ENCODE assay signal across 24 mouse cellular contexts in genomic region chr8:108733385-108733784, GRCm38 (mm10).
A peak's percentile ranks its signal among the peaks of the same experiment; 100 is the strongest.
DNase-seq lines count a peak whose midpoint lies in the region; ATAC-seq and TF ChIP-seq lines count a peak whose summit lies in the region.
"Had no signal": no experiment of that assay in that cellular context is flagged by ENCODE, and none has a peak within 500 bp of the region (broad histone marks: within the 10 kb centered on the region; RNA-seq: fewer than 3 reads in every experiment).

No protein-coding gene starts in this region.

- H3K4me2 ChIP-seq in intestine, embryonic 16.5 days (ENCODE audit: low read depth, low read length), result no peak overlapping the region
- no peak overlapping the region for H3K4me2 ChIP-seq in intestine, postnatal 0 days (replicated peaks; ENCODE audit: low read depth)
- peak overlapping the region; percentile 17; the same call in 1 of the 2 replicates for H3K4me2 ChIP-seq in midbrain, embryonic 13.5 days (replicated peaks)
- no peak overlapping the region for H3K4me2 ChIP-seq in midbrain, embryonic 16.5 days (ENCODE audit: low read length)
- H3K4me2 ChIP-seq in limb, embryonic 11.5 days (ENCODE audit: low read depth, severe bottlenecking), result no peak overlapping the region
- H3K4me2 ChIP-seq in liver, embryonic 11.5 days, result no peak overlapping the region
- H3K4me2 ChIP-seq: heart, embryonic 12.5 days; liver, embryonic 12.5 days; midbrain, embryonic 11.5 days had no signal

- no peaks in the 10 kb centered on the region for H3K27me3 ChIP-seq in intestine, embryonic 16.5 days (replicated peaks; ENCODE audit: control insufficient read depth, insufficient read depth, low read length)
- no peaks in the 10 kb centered on the region for H3K27me3 ChIP-seq in intestine, postnatal 0 days (replicated peaks; ENCODE audit: control insufficient read depth, insufficient read depth, low read length)
- H3K27me3 ChIP-seq in midbrain, embryonic 13.5 days, result no peaks in the 10 kb centered on the region
- H3K27me3 ChIP-seq in midbrain, embryonic 16.5 days (ENCODE audit: control insufficient read depth, insufficient read depth, low read depth, low read length), result no peaks in the 10 kb centered on the region
- no peaks in the 10 kb centered on the region for H3K27me3 ChIP-seq in limb, embryonic 11.5 days (ENCODE audit: control insufficient read depth, insufficient read depth, low read length)
- H3K27me3 ChIP-seq in liver, embryonic 11.5 days (replicated peaks; ENCODE audit: control insufficient read depth, insufficient read depth, low read length), result no peaks in the 10 kb centered on the region
- H3K27me3 ChIP-seq: heart, embryonic 12.5 days; liver, embryonic 12.5 days had no signal

- H3K9ac ChIP-seq in intestine, embryonic 16.5 days (ENCODE audit: low read depth, low read length), result no peak overlapping the region
- H3K9ac ChIP-seq in intestine, postnatal 0 days (ENCODE audit: low read depth, low read length), result no peak overlapping the region
- H3K9ac ChIP-seq in midbrain, embryonic 13.5 days (replicated peaks), result no peak overlapping the region
- H3K9ac ChIP-seq in midbrain, embryonic 16.5 days (ENCODE audit: low read depth, low read length), result no peak overlapping the region
- no peak overlapping the region for H3K9ac ChIP-seq in limb, embryonic 11.5 days (ENCODE audit: low read length)
- H3K9ac ChIP-seq in liver, embryonic 11.5 days (ENCODE audit: low read depth, low read length), result no peak overlapping the region
- H3K9ac ChIP-seq: heart, embryonic 12.5 days; liver, embryonic 12.5 days had no signal

- H3K4me1 ChIP-seq in intestine, embryonic 16.5 days (ENCODE audit: control insufficient read depth, insufficient read depth, low read length), result peaks cover 80% of the 10 kb centered on the region
- 0 out of 2 replicates have a peak, but pooled peaks cover 6% of the 10 kb centered on the region for H3K4me1 ChIP-seq in intestine, postnatal 0 days (replicated peaks; ENCODE audit: control insufficient read depth, insufficient read depth, low read length)
- peaks cover 94% of the 10 kb centered on the region for H3K4me1 ChIP-seq in midbrain, embryonic 13.5 days (replicated peaks)
- peaks cover 64% of the 10 kb centered on the region for H3K4me1 ChIP-seq in midbrain, embryonic 16.5 days (ENCODE audit: control insufficient read depth, insufficient read depth, low read length)
- peaks cover 58% of the 10 kb centered on the region for H3K4me1 ChIP-seq in limb, embryonic 11.5 days (ENCODE audit: control insufficient read depth, insufficient read depth, low read length)
- peaks cover 57% of the 10 kb centered on the region for H3K4me1 ChIP-seq in liver, embryonic 11.5 days (replicated peaks; ENCODE audit: control insufficient read depth, insufficient read depth, low read length)

- peak; percentile 41 for DNase-seq in R1 (ENCODE audit: low read depth, low spot score)
- DNase-seq in limb, embryonic 11.5 days (ENCODE audit: low spot score), result no peak
- no peak for DNase-seq in liver, embryonic 11.5 days (ENCODE audit: low spot score)
- DNase-seq: adrenal gland, postnatal 10 days; cerebellum, adult 2 months; cerebellum, postnatal 36 days; embryo, embryonic 11 days; gastrocnemius, postnatal 14 days; heart, postnatal 10 days; kidney, adult 9 months; lung, adult 18-20 months; lung, postnatal 10 days; thymus, postnatal 14 days had no signal

- 0 out of 2 replicates have a peak, but pooled peaks have one; percentile 1 for ATAC-seq in intestine, embryonic 16.5 days
- ATAC-seq in intestine, postnatal 0 days, result no peak
- no peak for ATAC-seq in midbrain, embryonic 13.5 days
- no peak for ATAC-seq in midbrain, embryonic 16.5 days
- ATAC-seq in limb, embryonic 11.5 days (ENCODE audit: insufficient number of reproducible peaks, low FRiP score, low TSS enrichment, low read depth), result no peak
- ATAC-seq in liver, embryonic 11.5 days (replicated peaks; ENCODE audit: low FRiP score), result no peak
- ATAC-seq: forebrain, embryonic 16.5 days; liver, embryonic 12.5 days had no signal

- H3K27ac ChIP-seq in intestine, embryonic 16.5 days (ENCODE audit: low read length), result no peak overlapping the region
- H3K27ac ChIP-seq in intestine, postnatal 0 days (ENCODE audit: low read depth, low read length), result no peak overlapping the region
- H3K27ac ChIP-seq in midbrain, embryonic 13.5 days, result no peak overlapping the region
- no peak overlapping the region for H3K27ac ChIP-seq in midbrain, embryonic 16.5 days (ENCODE audit: low read length)
- H3K27ac ChIP-seq in limb, embryonic 11.5 days (replicated peaks; ENCODE audit: low read depth, low read length), result peak overlapping the region; percentile 36; the same call in 1 of the 2 replicates
- H3K27ac ChIP-seq in liver, embryonic 11.5 days (ENCODE audit: low read depth, low read length), result no peak overlapping the region
- H3K27ac ChIP-seq: left cerebral cortex, adult 2 months; liver, embryonic 12.5 days had no signal

- no peaks in the 10 kb centered on the region for H3K9me3 ChIP-seq in intestine, embryonic 16.5 days (ENCODE audit: control insufficient read depth, low read length)
- no peaks in the 10 kb centered on the region for H3K9me3 ChIP-seq in intestine, postnatal 0 days (ENCODE audit: control insufficient read depth)
- no peaks in the 10 kb centered on the region for H3K9me3 ChIP-seq in midbrain, embryonic 13.5 days
- H3K9me3 ChIP-seq in midbrain, embryonic 16.5 days (replicated peaks; ENCODE audit: control insufficient read depth, low read length, poor library complexity, severe bottlenecking), result no peaks in the 10 kb centered on the region
- H3K9me3 ChIP-seq in limb, embryonic 11.5 days (ENCODE audit: control insufficient read depth, low read length), result no peaks in the 10 kb centered on the region
- H3K9me3 ChIP-seq in liver, embryonic 11.5 days (ENCODE audit: control insufficient read depth, low read length), result no peaks in the 10 kb centered on the region
- H3K9me3 ChIP-seq: heart, embryonic 12.5 days; liver, embryonic 12.5 days had no signal

- no peak for TF ChIP-seq CTCF in intestine, postnatal 0 days (IDR thresholded peaks at IDR 0.05; ENCODE audit: low read depth)

- H3K4me3 ChIP-seq in intestine, embryonic 16.5 days (ENCODE audit: low read length), result no peak overlapping the region
- no peak overlapping the region for H3K4me3 ChIP-seq in intestine, postnatal 0 days (ENCODE audit: low read depth, low read length)
- H3K4me3 ChIP-seq in midbrain, embryonic 13.5 days (replicated peaks), result no peak overlapping the region
- H3K4me3 ChIP-seq in midbrain, embryonic 16.5 days (ENCODE audit: low read depth, low read length), result no peak overlapping the region
- H3K4me3 ChIP-seq in limb, embryonic 11.5 days (ENCODE audit: low read depth, low read length), result no peak overlapping the region
- H3K4me3 ChIP-seq in liver, embryonic 11.5 days (ENCODE audit: low read depth, low read length), result no peak overlapping the region
- H3K4me3 ChIP-seq: heart, embryonic 12.5 days; left cerebral cortex, adult 2 months; liver, embryonic 12.5 days; myocyte had no signal

- 51% methylated on average over 5 of the region's 5 CpGs for WGBS in intestine, embryonic 16.5 days
- WGBS in intestine, postnatal 0 days, result 58% methylated on average over 5 of the region's 5 CpGs
- 67% methylated on average over 5 of the region's 5 CpGs for WGBS in midbrain, embryonic 13.5 days
- 67% methylated on average over 5 of the region's 5 CpGs for WGBS in midbrain, embryonic 16.5 days
- 49% methylated on average over 5 of the region's 5 CpGs for WGBS in limb, embryonic 11.5 days
- 78% methylated on average over 5 of the region's 5 CpGs for WGBS in liver, embryonic 11.5 days

- no peaks in the 10 kb centered on the region for H3K36me3 ChIP-seq in intestine, embryonic 16.5 days (ENCODE audit: control insufficient read depth, insufficient read depth, low read length)
- H3K36me3 ChIP-seq in intestine, postnatal 0 days (ENCODE audit: control insufficient read depth, insufficient read depth), result no peaks in the 10 kb centered on the region
- H3K36me3 ChIP-seq in midbrain, embryonic 13.5 days, result no peaks in the 10 kb centered on the region; the same call in 1 of the 2 replicates
- no peaks in the 10 kb centered on the region for H3K36me3 ChIP-seq in midbrain, embryonic 16.5 days (ENCODE audit: control insufficient read depth, insufficient read depth, low read length)
- H3K36me3 ChIP-seq in limb, embryonic 11.5 days (ENCODE audit: control insufficient read depth, insufficient read depth, low read length), result no peaks in the 10 kb centered on the region
- no peaks in the 10 kb centered on the region for H3K36me3 ChIP-seq in liver, embryonic 11.5 days (ENCODE audit: control insufficient read depth, insufficient read depth, low read length)
- H3K36me3 ChIP-seq: G1E; heart, embryonic 12.5 days; liver, embryonic 12.5 days had no signal
